Mouse (Mus musculus) liver, embryonic 12.5 days (tissue): ENCODE measurements around the gene Golga7b. TPM values are rescaled to one million over a fixed set of nuclear protein-coding genes. Genes with fewer than 3 reads are reported as not detected.

ENCODE experiments used
- ATAC-seq: fragments of 200-750 bp; cut with Nextera tagmentation; 2 replicates; pipeline ENCODE4 v1.8.0; 2017; ENCODE audit warnings: moderate number of reproducible peaks, mild to moderate bottlenecking, moderate library complexity
- H3K27ac ChIP-seq: fragments of 300-500 bp; sonication (generic); 2 replicates; pipeline ENCODE4 v1.5.1; 2016; ENCODE audit warnings: mild to moderate bottlenecking
- H3K27me3 ChIP-seq: fragments of 300-500 bp; sonication (generic); replicated peaks from 2 replicates; pipeline ENCODE4 v1.6.1; 2016; ENCODE audit warnings: mild to moderate bottlenecking, moderate library complexity
- H3K36me3 ChIP-seq: fragments of 300-500 bp; sonication (generic); 2 replicates; pipeline ENCODE4 v1.6.1; 2016; ENCODE audit warnings: mild to moderate bottlenecking, moderate library complexity
- H3K4me1 ChIP-seq: fragments of 300-500 bp; sonication (generic); 2 replicates; pipeline ENCODE4 v1.6.1; 2016
- H3K4me2 ChIP-seq: fragments of 300-500 bp; sonication (generic); 2 replicates; pipeline ENCODE4 v1.6.1; 2016; ENCODE audit warnings: mild to moderate bottlenecking, moderate library complexity
- H3K4me3 ChIP-seq: fragments of 300-500 bp; sonication (generic); 2 replicates; pipeline ENCODE4 v1.5.1; 2016; ENCODE audit warnings: mild to moderate bottlenecking, moderate library complexity
- H3K9ac ChIP-seq: fragments of 300-500 bp; sonication (generic); 2 replicates; pipeline ENCODE4 v1.6.1; 2016; ENCODE audit warnings: mild to moderate bottlenecking, moderate library complexity
- H3K9me3 ChIP-seq: fragments of 300-500 bp; sonication (generic); replicated peaks from 2 replicates; pipeline ENCODE4 v1.6.1; 2016; ENCODE audit warnings: mild to moderate bottlenecking, moderate library complexity
- WGBS: fragments of 180-500 bp; shearing (Covaris S2); methylation state at CpG from one replicate; pipeline ENCODE4 v1.1.7; 2016; ENCODE audit not compliant: insufficient replicate concordance; 5-methylcytosine and 5-hydroxymethylcytosine counted together
- microRNA-seq: library from miRNA; unstranded; fragments of <30 nt; microRNA quantifications from one replicate; pipeline ENCODE4, GENCODE M21; 2017
- polyA plus RNA-seq: library from polyadenylated mRNA; unstranded; fragments of >200 nt; fragmentation: Nextera tagmentation; extraction: Ambion mirVana; gene quantifications from 2 replicates; pipeline ENCODE4 v1.2.1, GENCODE M21; 2016

Golga7b gene
- polyA plus RNA-seq, 1 experiment from 2014 or later: 0.04 TPM

GRCm38 (mm10) chr19:42307019-42307418, 59.6 kb downstream of the Golga7b start:
- Histone ChIP-seq H3K36me3 (no peaks in the 10 kb centered on the region), H3K4me3 (no peak overlapping the region), H3K27ac (no peak overlapping the region), H3K27me3 (0 out of 2 replicates have a peak, but pooled peaks cover 3% of the 10 kb centered on the region), H3K4me1 (no peaks in the 10 kb centered on the region), H3K9me3 (no peaks in the 10 kb centered on the region), H3K4me2 (no peak overlapping the region), H3K9ac (no peak overlapping the region)
- ATAC-seq: no peak
- 4% methylated on average over 8 of the region's 8 CpGs for WGBS

GRCm38 (mm10) chr19:42308931-42309330, 61.6 kb downstream of the Golga7b start:
- Histone ChIP-seq H3K9ac (no peak overlapping the region), H3K4me3 (no peak overlapping the region), H3K27ac (no peak overlapping the region), H3K4me2 (no peak overlapping the region), H3K36me3 (no peaks in the 10 kb centered on the region), H3K27me3 (0 out of 2 replicates have a peak, but pooled peaks cover 3% of the 10 kb centered on the region), H3K4me1 (no peaks in the 10 kb centered on the region), H3K9me3 (no peaks in the 10 kb centered on the region)
- 46% methylated on average over 12 of the region's 12 CpGs for WGBS
- ATAC-seq: no peak

DNA sequence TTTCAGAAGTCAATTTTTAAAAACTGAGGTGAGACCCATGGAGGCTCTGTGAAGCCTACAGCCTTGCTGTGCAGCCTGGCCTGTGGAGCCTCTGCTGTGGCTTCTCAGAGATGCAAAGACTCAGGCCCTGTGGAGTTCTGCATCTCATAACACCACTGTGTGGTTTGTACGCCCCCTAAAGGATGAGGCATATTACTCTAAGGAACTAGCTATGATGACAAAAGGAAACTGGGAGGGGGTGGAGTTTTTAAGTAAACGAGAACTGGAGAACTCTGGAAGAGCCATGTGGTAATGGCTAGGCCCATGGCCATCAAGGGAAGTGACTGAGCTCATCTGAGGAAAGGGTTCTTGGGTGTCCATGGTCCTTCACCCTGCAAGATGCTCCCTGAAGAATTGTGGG, 64.0 kb downstream of the Golga7b start:
- H3K27me3 ChIP-seq: 0 out of 2 replicates have a peak, but pooled peaks cover 3% of the 10 kb centered on the region
- ATAC-seq: no peak
- no peak overlapping the region for H3K27ac ChIP-seq
- H3K4me1 ChIP-seq: no peaks in the 10 kb centered on the region
- H3K9me3 ChIP-seq: no peaks in the 10 kb centered on the region
- H3K4me3 ChIP-seq: no peak overlapping the region
- 11% methylated on average over 2 of the region's 2 CpGs for WGBS
- no peak overlapping the region for H3K4me2 ChIP-seq
- no peak overlapping the region for H3K9ac ChIP-seq
- H3K36me3 ChIP-seq: no peaks in the 10 kb centered on the region

DNA sequence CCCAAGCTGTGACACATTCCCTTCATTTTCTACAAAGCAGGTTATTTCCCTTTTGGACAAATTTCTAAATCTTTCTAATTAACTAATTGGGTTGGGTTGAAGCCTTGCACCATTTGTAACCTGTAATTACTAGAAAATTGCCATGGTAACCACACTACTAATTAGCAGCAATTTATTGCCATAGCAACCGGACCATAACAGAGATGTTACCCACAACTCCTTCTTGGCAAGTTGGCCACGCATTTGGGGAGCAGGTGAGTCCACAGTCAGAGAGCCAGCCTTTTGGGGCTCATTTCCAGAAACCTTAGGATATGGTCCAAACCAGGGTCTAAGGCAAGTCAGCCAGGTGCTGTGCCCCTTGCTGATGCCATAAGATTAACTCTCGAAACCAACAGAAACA, 64.8 kb downstream of the Golga7b start:
- Histone ChIP-seq H3K36me3 (no peaks in the 10 kb centered on the region), H3K9me3 (no peaks in the 10 kb centered on the region), H3K4me1 (no peaks in the 10 kb centered on the region), H3K4me2 (no peak overlapping the region), H3K9ac (no peak overlapping the region), H3K27me3 (peaks cover 11% of the 10 kb centered on the region; the same call in 1 of the 2 replicates), H3K4me3 (no peak overlapping the region), H3K27ac (no peak overlapping the region)
- no peak for ATAC-seq
- WGBS: 60% methylated on average over 3 of the region's 3 CpGs

GRCm38 (mm10) chr19:42315070-42315679, 67.8 kb downstream of the Golga7b start:
- H3K27me3 ChIP-seq: peaks cover 31% of the 10 kb centered on the region

GRCm38 (mm10) chr19:42315914-42316313, 68.5 kb downstream of the Golga7b start:
- Histone ChIP-seq H3K4me3 (no peak overlapping the region), H3K4me1 (no peaks in the 10 kb centered on the region), H3K27ac (no peak overlapping the region), H3K27me3 (peaks cover 31% of the 10 kb centered on the region), H3K9me3 (no peaks in the 10 kb centered on the region), H3K4me2 (no peak overlapping the region), H3K36me3 (no peaks in the 10 kb centered on the region), H3K9ac (no peak overlapping the region)
- no peak; the same call in 1 of the 2 replicates for ATAC-seq
- WGBS: 0% methylated on average over 1 of the region's 1 CpGs

More at GRCm38 (mm10) chr19:42315070-42315679, 67.8 kb downstream of the Golga7b start:
- WGBS: 58% methylated on average over 6 of the region's 6 CpGs
- H3K9ac ChIP-seq: no peak overlapping the region
- no peak overlapping the region for H3K4me2 ChIP-seq
- no peaks in the 10 kb centered on the region for H3K4me1 ChIP-seq
- no peak overlapping the region for H3K27ac ChIP-seq
- no peak overlapping the region for H3K4me3 ChIP-seq
- H3K9me3 ChIP-seq: no peaks in the 10 kb centered on the region
- ATAC-seq: no peak
- no peaks in the 10 kb centered on the region for H3K36me3 ChIP-seq

- no peaks in the 10 kb centered on the region for H3K4me1 ChIP-seq
- H3K9ac ChIP-seq: no peak overlapping the region
- H3K4me2 ChIP-seq: no peak overlapping the region
- H3K36me3 ChIP-seq: no peaks in the 10 kb centered on the region
- no peak overlapping the region for H3K27ac ChIP-seq
- WGBS: 74% methylated on average over 2 of the region's 2 CpGs
- peaks cover 28% of the 10 kb centered on the region for H3K27me3 ChIP-seq
- no peak for ATAC-seq
- no peaks in the 10 kb centered on the region for H3K9me3 ChIP-seq
- H3K4me3 ChIP-seq: no peak overlapping the region
Observed at GRCm38 (mm10) chr19:42316525-42316924, 69.2 kb downstream of the Golga7b start.

DNA sequence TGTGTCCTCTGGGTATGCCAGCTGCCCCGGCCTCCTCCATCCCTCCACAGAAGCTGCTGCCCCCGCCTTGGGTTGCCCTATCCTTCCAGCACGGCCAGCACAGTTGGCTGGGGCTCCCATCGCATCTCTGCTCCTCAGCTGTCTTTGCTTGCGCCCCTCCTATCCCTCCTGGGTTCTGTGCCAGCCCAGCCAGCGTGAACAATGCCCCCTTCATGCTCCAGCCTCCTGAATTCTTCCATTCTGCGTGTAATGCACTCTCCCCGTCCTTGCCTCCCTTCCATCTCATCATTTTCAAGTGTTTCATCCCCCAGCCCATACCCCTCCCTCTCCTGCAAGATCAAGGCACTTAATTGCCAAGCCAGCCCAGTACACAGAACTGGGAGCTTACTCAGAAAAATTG, 69.6 kb downstream of the Golga7b start:
- H3K4me2 ChIP-seq: no peak overlapping the region
- no peaks in the 10 kb centered on the region for H3K9me3 ChIP-seq
- H3K4me3 ChIP-seq: no peak overlapping the region
- no peak overlapping the region for H3K27ac ChIP-seq
- H3K36me3 ChIP-seq: no peaks in the 10 kb centered on the region
- H3K4me1 ChIP-seq: no peaks in the 10 kb centered on the region
- ATAC-seq: no peak
- 50% methylated on average over 8 of the region's 8 CpGs for WGBS
- peaks cover 28% of the 10 kb centered on the region for H3K27me3 ChIP-seq
- no peak overlapping the region for H3K9ac ChIP-seq

GRCm38 (mm10) chr19:42317648-42318425, 70.5 kb downstream of the Golga7b start:
- Histone ChIP-seq H3K4me3 (no peak overlapping the region), H3K4me2 (no peak overlapping the region), H3K27ac (no peak overlapping the region), H3K9ac (no peak overlapping the region), H3K9me3 (no peaks in the 10 kb centered on the region), H3K27me3 (peaks cover 28% of the 10 kb centered on the region), H3K4me1 (no peaks in the 10 kb centered on the region), H3K36me3 (no peaks in the 10 kb centered on the region)
- 45% methylated on average over 18 of the region's 18 CpGs for WGBS
- ATAC-seq: no peak

Small RNAs within 50 kb of the gene (microRNA-seq; reads per million reads assigned to microRNA genes)
- gene Gm26339 (not detected), gene Mir3085 (not detected)

Other genes starting within 250 kb of the Golga7b start
- 0.11 and 0.20 TPM in 2 replicates for gene Ankrd2, start 211.6 kb upstream of the Golga7b start, polyA plus RNA-seq
- gene Hoga1, start 202.0 kb upstream of the Golga7b start, polyA plus RNA-seq: 11.6 and 11.9 TPM in 2 replicates
- gene 4933411K16Rik, start 195.3 kb upstream of the Golga7b start, polyA plus RNA-seq: 0.08 TPM in 1 of 2 replicates, not detected in the other
- gene Morn4, start 161.2 kb upstream of the Golga7b start, polyA plus RNA-seq: 4.4 and 4.6 TPM in 2 replicates
- gene Pi4k2a, start 157.1 kb upstream of the Golga7b start, polyA plus RNA-seq: 17.3 and 18.7 TPM in 2 replicates
- gene Avpi1, start 118.5 kb upstream of the Golga7b start, polyA plus RNA-seq: 14.7 and 14.9 TPM in 2 replicates
- gene Marveld1, start 100.2 kb upstream of the Golga7b start, polyA plus RNA-seq: 4.6 and 5.3 TPM in 2 replicates
- 11.6 and 13.2 TPM in 2 replicates for gene Zfyve27, start 83.6 kb upstream of the Golga7b start, polyA plus RNA-seq
- 1.6 and 2.2 TPM in 2 replicates for gene Sfrp5, start 45.3 kb upstream of the Golga7b start, polyA plus RNA-seq
- gene Crtac1, start 184.2 kb downstream of the Golga7b start, polyA plus RNA-seq: 0.08 TPM in 1 of 2 replicates, not detected in the other